ENCODE assay signal across 22 mouse cellular contexts in the genomic region with DNA sequence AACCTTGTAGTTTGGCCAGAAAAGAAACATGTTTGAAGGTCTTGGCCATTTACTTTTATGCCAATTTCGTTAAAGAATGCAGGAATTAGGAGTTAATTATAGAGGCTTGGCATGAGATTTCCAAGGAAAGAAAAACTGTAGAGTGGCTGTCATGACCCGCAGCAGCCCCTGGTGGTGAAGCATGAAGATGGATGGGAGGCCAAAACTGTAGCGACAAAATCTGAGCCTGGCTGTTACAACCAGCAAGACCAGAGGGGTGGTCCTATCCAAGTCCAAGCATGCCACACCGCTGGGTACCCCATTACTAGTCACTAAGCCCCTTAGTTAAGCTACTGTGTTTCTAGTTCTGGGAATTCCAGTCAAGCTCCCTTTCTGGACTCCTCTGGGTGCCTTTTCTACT. TPM values are rescaled to one million over a fixed set of nuclear protein-coding genes. Genes with fewer than 3 reads are reported as not detected.
DNase-seq lines count a peak whose midpoint lies in the region; ATAC-seq and TF ChIP-seq lines count a peak whose summit lies in the region.
"Had no signal": no experiment of that assay in that cellular context is flagged by ENCODE, and none has a peak within 500 bp of the region (broad histone marks: within the 10 kb centered on the region; RNA-seq: fewer than 3 reads in every experiment).

No protein-coding gene starts in this region.

- H3K27ac ChIP-seq in hindbrain, postnatal 0 days, result no peak overlapping the region
- H3K27ac ChIP-seq in hindbrain, embryonic 14.5 days, result no peak overlapping the region
- no peak overlapping the region for H3K27ac ChIP-seq in lung, embryonic 14.5 days (ENCODE audit: low read depth)
- no peak overlapping the region for H3K27ac ChIP-seq in ES-E14 (ENCODE audit: insufficient read depth, low read depth, low read length, poor library complexity, severe bottlenecking)
- no peak overlapping the region for H3K27ac ChIP-seq in liver, postnatal 0 days (ENCODE audit: low read depth)
- H3K27ac ChIP-seq: forebrain, embryonic 10.5 days; liver, embryonic 15.5 days had no signal

- in situ Hi-C loops in ES-E14 (cut with MboI; ENCODE audit: low sequenced_read_pairs in 2 of 2, unreplicated experiment in 2 of 2), result loop anchor here in 1 of 2 experiments (10.0 kb wide), 1 partner anchor 204 kb away; no protein-coding TSS in a partner anchor

- no peak overlapping the region for H3K4me3 ChIP-seq in hindbrain, postnatal 0 days (ENCODE audit: low read length)
- H3K4me3 ChIP-seq in hindbrain, embryonic 14.5 days (replicated peaks; ENCODE audit: low read length), result no peak overlapping the region
- no peak overlapping the region for H3K4me3 ChIP-seq in lung, embryonic 14.5 days (ENCODE audit: low read depth, low read length)
- H3K4me3 ChIP-seq in ES-E14 (ENCODE audit: insufficient read depth in 1 of 2, low read depth in 1 of 2, low read length in 2 of 2, poor library complexity in 1 of 2, severe bottlenecking in 1 of 2), result no peak overlapping the region
- H3K4me3 ChIP-seq in liver, postnatal 0 days (ENCODE audit: low read depth, low read length), result no peak overlapping the region
- H3K4me3 ChIP-seq: forebrain, embryonic 10.5 days; liver, embryonic 15.5 days had no signal

- 43% methylated on average over 4 of the region's 4 CpGs for WGBS in hindbrain, postnatal 0 days
- 59% methylated on average over 4 of the region's 4 CpGs for WGBS in hindbrain, embryonic 14.5 days
- 34% methylated on average over 4 of the region's 4 CpGs for WGBS in lung, embryonic 14.5 days
- WGBS in liver, postnatal 0 days (ENCODE audit: insufficient replicate concordance), result 44% methylated on average over 4 of the region's 4 CpGs

- ATAC-seq in hindbrain, postnatal 0 days, result no peak
- no peak for ATAC-seq in hindbrain, embryonic 14.5 days (ENCODE audit: low FRiP score)
- no peak for ATAC-seq in lung, embryonic 14.5 days (ENCODE audit: insufficient read depth)
- no peak for ATAC-seq in liver, postnatal 0 days
- ATAC-seq: forebrain, postnatal 0 days; hindbrain, embryonic 16.5 days had no signal

- peaks cover 22% of the 10 kb centered on the region for H3K36me3 ChIP-seq in hindbrain, postnatal 0 days (ENCODE audit: insufficient read depth, low read length)
- peaks cover 38% of the 10 kb centered on the region for H3K36me3 ChIP-seq in hindbrain, embryonic 14.5 days (replicated peaks; ENCODE audit: control insufficient read depth, insufficient read depth)
- H3K36me3 ChIP-seq in lung, embryonic 14.5 days (ENCODE audit: insufficient read depth), result peaks cover 30% of the 10 kb centered on the region
- peaks cover 17% of the 10 kb centered on the region for H3K36me3 ChIP-seq in ES-E14 (ENCODE audit: control insufficient read depth, insufficient read depth, low read length, poor library complexity, severe bottlenecking)
- H3K36me3 ChIP-seq in liver, postnatal 0 days (replicated peaks; ENCODE audit: insufficient read depth, low read length), result peaks cover 25% of the 10 kb centered on the region

- H3K9ac ChIP-seq in hindbrain, postnatal 0 days (replicated peaks; ENCODE audit: low read length), result no peak overlapping the region
- H3K9ac ChIP-seq in hindbrain, embryonic 14.5 days, result no peak overlapping the region
- no peak overlapping the region for H3K9ac ChIP-seq in lung, embryonic 14.5 days
- no peak overlapping the region for H3K9ac ChIP-seq in ES-E14 (ENCODE audit: insufficient read depth, low read depth, low read length, poor library complexity, severe bottlenecking)
- no peak overlapping the region for H3K9ac ChIP-seq in liver, postnatal 0 days (replicated peaks)
- H3K9ac ChIP-seq: forebrain, postnatal 0 days; liver, embryonic 15.5 days had no signal

- H3K4me1 ChIP-seq in hindbrain, postnatal 0 days (ENCODE audit: insufficient read depth, low read length), result no peaks in the 10 kb centered on the region
- no peaks in the 10 kb centered on the region for H3K4me1 ChIP-seq in hindbrain, embryonic 14.5 days (replicated peaks; ENCODE audit: control insufficient read depth, insufficient read depth, low read length)
- H3K4me1 ChIP-seq in lung, embryonic 14.5 days (ENCODE audit: insufficient read depth), result no peaks in the 10 kb centered on the region
- H3K4me1 ChIP-seq in ES-E14 (ENCODE audit: control insufficient read depth in 2 of 2, insufficient read depth in 2 of 2, low read length in 2 of 2, poor library complexity in 1 of 2), result no peaks in the 10 kb centered on the region
- 0 out of 2 replicates have a peak, but pooled peaks cover 5% of the 10 kb centered on the region for H3K4me1 ChIP-seq in liver, postnatal 0 days (ENCODE audit: insufficient read depth)
- H3K4me1 ChIP-seq: forebrain, embryonic 10.5 days had no signal

- DNase-seq in hindbrain, postnatal 0 days (ENCODE audit: low spot score), result no peak
- DNase-seq in hindbrain, embryonic 14.5 days (ENCODE audit: low spot score), result no peak
- DNase-seq in lung, embryonic 14.5 days, result peak; percentile 7
- DNase-seq in lung, postnatal 25 days (ENCODE audit: low spot score), result no peak
- DNase-seq in ES-E14 (ENCODE audit: low read depth, low spot score), result no peak
- DNase-seq in liver, postnatal 0 days, result no peak
- DNase-seq in thymus, postnatal 14 days, result no peak
- DNase-seq: adrenal gland, postnatal 25 days; B cell, adult 2 months; cerebellum, adult 11-12 months; cerebellum, postnatal 14 days; forebrain, postnatal 0 days; heart, postnatal 4 days; kidney, adult 8-10 months; kidney, postnatal 4 days; lung, postnatal 14 days; retina, postnatal 1 day; right cerebral cortex, postnatal 4 days; thymus, postnatal 36 days had no signal

- TF ChIP-seq EP300 in liver, postnatal 0 days (IDR thresholded peaks at IDR 0.05; ENCODE audit: low read depth), result no peak

- no peaks in the 10 kb centered on the region for H3K27me3 ChIP-seq in hindbrain, postnatal 0 days (ENCODE audit: insufficient read depth, low read length)
- H3K27me3 ChIP-seq in hindbrain, embryonic 14.5 days (ENCODE audit: control insufficient read depth, insufficient read depth, low read length), result no peaks in the 10 kb centered on the region
- no peaks in the 10 kb centered on the region for H3K27me3 ChIP-seq in lung, embryonic 14.5 days (ENCODE audit: insufficient read depth, low read length)
- no peaks in the 10 kb centered on the region for H3K27me3 ChIP-seq in liver, postnatal 0 days (ENCODE audit: insufficient read depth, low read length)
- H3K27me3 ChIP-seq: liver, embryonic 15.5 days had no signal

- peak; percentile 39 for TF ChIP-seq CTCF in hindbrain, postnatal 0 days (IDR thresholded peaks at IDR 0.05; ENCODE audit: low read depth)
- TF ChIP-seq CTCF in lung, embryonic 14.5 days (IDR thresholded peaks at IDR 0.05; ENCODE audit: low read depth), result peak; percentile 42
- peak; percentile 45 for TF ChIP-seq CTCF in liver, postnatal 0 days (IDR thresholded peaks at IDR 0.05; ENCODE audit: low read depth)

- no peaks in the 10 kb centered on the region for H3K9me3 ChIP-seq in hindbrain, postnatal 0 days (ENCODE audit: low read length)
- H3K9me3 ChIP-seq in hindbrain, embryonic 14.5 days (ENCODE audit: control insufficient read depth, low read length), result no peaks in the 10 kb centered on the region
- H3K9me3 ChIP-seq in lung, embryonic 14.5 days (ENCODE audit: low read depth, low read length), result no peaks in the 10 kb centered on the region
- H3K9me3 ChIP-seq in ES-E14 (ENCODE audit: control insufficient read depth, insufficient read depth, low read depth, low read length), result no peaks in the 10 kb centered on the region
- no peaks in the 10 kb centered on the region for H3K9me3 ChIP-seq in liver, postnatal 0 days (ENCODE audit: low read length)
- H3K9me3 ChIP-seq: forebrain, embryonic 10.5 days; liver, embryonic 15.5 days had no signal

- no peak overlapping the region for H3K4me2 ChIP-seq in hindbrain, postnatal 0 days (ENCODE audit: low read depth, low read length)
- H3K4me2 ChIP-seq in hindbrain, embryonic 14.5 days (replicated peaks), result no peak overlapping the region
- no peak overlapping the region for H3K4me2 ChIP-seq in lung, embryonic 14.5 days
- H3K4me2 ChIP-seq in liver, postnatal 0 days (ENCODE audit: low read depth, low read length), result no peak overlapping the region
- H3K4me2 ChIP-seq: liver, embryonic 15.5 days had no signal

TF ChIP-seq in ES-E14, 5 proteins besides CTCF, POLR2A, EP300 and RAD21:
- TF ChIP-seq ZC3H11A (IDR thresholded peaks at IDR 0.05; ENCODE audit: borderline replicate concordance, low read depth, low read length) (peak; percentile 30; the same call in 1 of the 2 replicates), CHD2 (IDR thresholded peaks at IDR 0.05; ENCODE audit: low read depth, low read length) (no peak)

RNA-seq across cellular contexts. Expression of a gene that starts 9.7 kb away (rescaled TPM):
- total RNA-seq in hindbrain, postnatal 0 days (2014; rRNA removed), result 54.6 and 60.7 TPM in 2 replicates
- polyA plus RNA-seq in hindbrain, postnatal 0 days (2015; fragmentation: Nextera tagmentation; extraction: Ambion mirVana), result 204 and 220 TPM in 2 replicates
- 184 and 190 TPM in 2 replicates for polyA plus RNA-seq in hindbrain, embryonic 14.5 days (2014; fragmentation: Nextera tagmentation; extraction: Ambion mirVana)
- 190 and 192 TPM in 2 replicates for polyA plus RNA-seq in lung, embryonic 14.5 days (2014; fragmentation: Nextera tagmentation; extraction: Ambion mirVana)
- 86.4 and 102 TPM in 2 replicates for total RNA-seq in ES-E14 (2012; rRNA removed)
- polyA plus RNA-seq in liver, postnatal 0 days (2015; fragmentation: Nextera tagmentation; extraction: Ambion mirVana), result 71.7 and 73.7 TPM in 2 replicates
